Mouse (Mus musculus) neural tube, embryonic 12.5 days (tissue): Measurements from ENCODE around the gene Fntb. TPM values are rescaled to one million over a fixed set of nuclear protein-coding genes. Genes with fewer than 3 reads are reported as not detected.

Source experiments
- ATAC-seq: fragments of 200-750 bp; cut with Nextera tagmentation; 2 replicates; pipeline ENCODE4 v1.8.0; 2017; ENCODE audit warnings: low read depth, mild to moderate bottlenecking, moderate TSS enrichment, moderate library complexity; ENCODE audit not compliant: low FRiP score
- H3K27ac ChIP-seq: fragments of 300-500 bp; sonication (generic); 2 replicates; pipeline ENCODE4 v1.5.1; 2016
- H3K27me3 ChIP-seq: fragments of 300-500 bp; sonication (generic); replicated peaks from 2 replicates; pipeline ENCODE4 v1.6.1; 2016; ENCODE audit warnings: mild to moderate bottlenecking
- H3K36me3 ChIP-seq: fragments of 300-500 bp; sonication (generic); 2 replicates; pipeline ENCODE4 v1.6.1; 2016; ENCODE audit warnings: mild to moderate bottlenecking
- H3K4me1 ChIP-seq: fragments of 300-500 bp; sonication (generic); 2 replicates; pipeline ENCODE4 v1.6.1; 2016
- H3K4me2 ChIP-seq: fragments of 300-500 bp; sonication (generic); replicated peaks from 2 replicates; pipeline ENCODE4 v1.6.1; 2016; ENCODE audit warnings: mild to moderate bottlenecking
- H3K4me3 ChIP-seq: fragments of 300-500 bp; sonication (generic); 2 replicates; pipeline ENCODE4 v1.5.1; 2016
- H3K9ac ChIP-seq: fragments of 300-500 bp; sonication (generic); 2 replicates; pipeline ENCODE4 v1.6.1; 2016; ENCODE audit warnings: mild to moderate bottlenecking
- H3K9me3 ChIP-seq: fragments of 300-500 bp; sonication (generic); 2 replicates; pipeline ENCODE4 v1.6.1; 2016; ENCODE audit warnings: mild to moderate bottlenecking
- WGBS: fragments of 180-500 bp; shearing (Covaris S2); methylation state at CpG from one replicate; pipeline ENCODE4 v1.1.7; 2016; 5-methylcytosine and 5-hydroxymethylcytosine counted together
- polyA plus RNA-seq: library from polyadenylated mRNA; unstranded; fragments of >200 nt; fragmentation: Nextera tagmentation; extraction: Ambion mirVana; gene quantifications from 2 replicates; pipeline ENCODE4 v1.2.1, GENCODE M21; 2016

The Fntb gene
- polyA plus RNA-seq, 1 experiment from 2014 or later, result 38.1 TPM

DNA sequence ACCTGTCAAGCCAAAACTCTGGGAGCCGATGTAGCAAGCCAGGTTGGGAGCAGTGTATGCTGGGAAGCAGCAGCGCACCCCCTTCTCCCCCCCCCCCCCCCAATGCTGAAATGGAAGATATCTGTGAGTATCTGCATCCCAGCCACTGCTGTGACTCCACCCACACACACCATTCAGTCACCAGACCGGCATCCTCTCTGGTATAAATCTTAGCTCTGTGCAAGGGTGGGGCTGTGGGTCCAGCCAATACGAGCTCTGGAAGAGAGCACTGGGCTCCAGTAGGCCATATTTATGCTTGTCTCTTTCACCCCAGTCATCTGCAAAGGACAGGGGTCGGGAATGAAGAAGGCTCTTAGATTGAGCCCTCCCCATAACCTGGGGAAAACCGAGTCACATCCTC is 155.0 kb downstream of the Fntb start:
- Histone ChIP-seq H3K4me2 (no peak overlapping the region), H3K9me3 (no peaks in the 10 kb centered on the region), H3K4me1 (no peaks in the 10 kb centered on the region), H3K4me3 (no peak overlapping the region), H3K27me3 (no peaks in the 10 kb centered on the region), H3K9ac (no peak overlapping the region), H3K27ac (no peak overlapping the region), H3K36me3 (peaks cover 15% of the 10 kb centered on the region; the same call in 1 of the 2 replicates)
- ATAC-seq, result no peak
- 63% methylated on average over 6 of the region's 6 CpGs for WGBS

DNA sequence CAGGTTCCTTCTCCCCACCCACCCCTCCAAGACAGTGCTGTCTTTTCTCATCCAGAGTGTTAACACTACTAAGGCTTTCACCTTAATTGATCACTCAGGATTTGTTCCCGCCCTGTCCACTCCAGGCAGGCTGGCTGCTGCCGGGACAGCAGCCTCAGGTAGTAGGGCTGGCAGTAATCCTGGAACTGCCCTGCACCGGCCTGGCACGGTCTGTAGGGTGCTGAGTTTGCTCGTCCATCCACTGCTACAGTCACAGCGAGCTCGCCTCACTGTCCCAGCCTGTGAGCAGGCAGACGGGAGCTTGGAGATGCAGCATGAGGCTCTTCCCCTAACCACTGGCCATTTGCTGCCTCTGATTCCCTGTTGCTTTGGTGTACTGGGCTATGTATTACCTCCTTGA is 155.6 kb downstream of the Fntb start:
- no peak overlapping the region for H3K27ac ChIP-seq
- H3K4me3 ChIP-seq, result no peak overlapping the region
- no peaks in the 10 kb centered on the region for H3K4me1 ChIP-seq
- no peak overlapping the region for H3K4me2 ChIP-seq
- whole genome bisulfite sequencing, result 80% methylated on average over 8 of the region's 8 CpGs
- no peak for ATAC-seq
- H3K9ac ChIP-seq, result no peak overlapping the region
- peaks cover 15% of the 10 kb centered on the region; the same call in 1 of the 2 replicates for H3K36me3 ChIP-seq
- no peaks in the 10 kb centered on the region for H3K27me3 ChIP-seq
- no peaks in the 10 kb centered on the region for H3K9me3 ChIP-seq

DNA sequence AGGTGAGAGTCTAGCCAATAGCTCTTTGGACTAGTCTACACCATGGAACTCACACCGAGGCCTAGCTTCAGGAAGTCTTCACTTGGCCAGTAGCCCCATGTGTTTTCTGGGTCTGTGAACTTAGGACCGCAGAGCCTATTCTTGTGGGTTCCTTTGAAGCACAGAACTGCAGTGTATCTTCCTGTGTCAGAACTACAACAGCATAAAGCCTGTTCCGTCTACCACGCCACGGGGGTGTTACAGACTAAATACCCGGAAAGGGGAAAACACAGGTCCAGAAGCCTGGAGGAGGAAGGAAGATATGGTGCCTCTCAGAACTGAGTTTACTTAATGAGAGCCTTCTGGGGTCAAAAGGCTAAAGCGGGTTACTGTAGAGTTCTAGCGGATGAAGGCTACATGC is 157.7 kb downstream of the Fntb start:
- Histone ChIP-seq H3K4me1 (no peaks in the 10 kb centered on the region), H3K27ac (no peak overlapping the region), H3K9ac (no peak overlapping the region), H3K27me3 (no peaks in the 10 kb centered on the region), H3K4me3 (no peak overlapping the region), H3K9me3 (no peaks in the 10 kb centered on the region), H3K4me2 (no peak overlapping the region), H3K36me3 (peaks cover 9% of the 10 kb centered on the region; the same call in 1 of the 2 replicates)
- no peak for ATAC-seq
- WGBS, result 91% methylated on average over 8 of the region's 8 CpGs

DNA sequence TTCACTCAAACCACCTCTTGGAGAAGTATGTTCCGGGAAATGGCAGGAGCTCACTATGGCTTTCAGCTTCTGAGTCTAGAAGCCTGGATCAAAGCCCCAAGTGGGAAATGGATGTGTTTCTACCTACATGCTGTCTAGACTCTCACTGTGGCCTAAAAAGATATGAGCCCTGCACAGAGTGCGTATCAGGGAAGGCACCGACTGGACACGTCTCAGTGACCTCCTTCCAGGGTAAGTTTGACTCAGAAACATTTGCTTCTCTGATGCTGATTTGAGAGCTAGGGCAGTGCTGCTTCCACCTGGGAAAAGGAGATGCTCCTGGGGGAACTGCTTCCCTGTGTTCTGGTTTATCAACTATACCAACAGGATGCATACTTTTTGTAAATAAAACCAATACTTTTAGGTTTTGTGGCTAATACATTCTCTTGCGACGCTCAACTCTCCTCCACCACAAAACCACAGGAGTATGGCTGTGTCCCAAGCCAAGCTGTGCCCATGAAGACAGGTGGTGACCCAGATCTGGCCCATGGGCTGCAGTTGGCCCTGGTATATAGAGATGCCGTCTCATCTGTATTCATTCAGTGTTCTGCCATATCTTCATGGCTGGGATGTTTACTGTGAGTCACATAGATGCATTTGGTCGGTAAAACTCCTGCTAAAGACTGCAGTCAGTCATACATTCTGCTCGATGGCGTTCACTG is 159.7 kb downstream of the Fntb start:
- Histone ChIP-seq H3K4me2 (no peak overlapping the region), H3K4me1 (no peaks in the 10 kb centered on the region), H3K27ac (no peak overlapping the region), H3K36me3 (peaks cover 9% of the 10 kb centered on the region; the same call in 1 of the 2 replicates), H3K9me3 (no peaks in the 10 kb centered on the region), H3K27me3 (no peaks in the 10 kb centered on the region), H3K9ac (no peak overlapping the region), H3K4me3 (no peak overlapping the region)
- no peak for ATAC-seq
- 93% methylated on average over 10 of the region's 10 CpGs for WGBS

DNA sequence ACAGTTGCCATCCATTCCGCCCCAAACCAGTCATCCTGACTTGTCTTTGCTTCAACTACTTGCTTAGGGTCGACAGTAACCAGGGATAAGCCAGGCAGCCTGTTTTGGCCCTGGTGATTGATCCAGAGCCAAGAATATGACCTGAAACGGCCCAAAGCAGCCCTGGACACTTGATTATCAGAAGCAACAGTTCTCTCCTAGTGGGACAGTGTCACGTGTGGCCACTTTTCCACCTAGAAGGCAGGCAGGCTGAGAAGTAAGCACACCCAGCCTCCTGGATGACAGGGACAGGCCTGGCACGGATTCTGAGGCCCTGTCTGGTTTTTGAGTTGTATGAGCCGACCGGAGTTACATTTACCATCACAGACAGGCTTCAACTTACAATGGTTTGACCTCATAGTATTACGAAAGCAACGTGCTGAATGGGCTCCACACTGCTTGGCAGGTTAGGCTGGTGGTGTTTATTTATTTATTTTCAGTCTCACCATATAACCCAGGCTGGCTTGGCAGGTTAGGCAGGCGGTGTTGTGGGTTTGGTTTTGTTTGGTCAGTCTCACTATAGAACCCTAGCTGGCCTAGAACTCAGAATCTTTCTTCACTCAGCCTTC is 161.1 kb downstream of the Fntb start:
- Histone ChIP-seq H3K4me2 (no peak overlapping the region), H3K4me3 (no peak overlapping the region), H3K4me1 (no peaks in the 10 kb centered on the region), H3K27me3 (no peaks in the 10 kb centered on the region), H3K27ac (no peak overlapping the region), H3K9me3 (no peaks in the 10 kb centered on the region), H3K36me3 (peaks cover 8% of the 10 kb centered on the region; the same call in 1 of the 2 replicates), H3K9ac (no peak overlapping the region)
- 85% methylated on average over 10 of the region's 10 CpGs for WGBS
- no peak for ATAC-seq

DNA sequence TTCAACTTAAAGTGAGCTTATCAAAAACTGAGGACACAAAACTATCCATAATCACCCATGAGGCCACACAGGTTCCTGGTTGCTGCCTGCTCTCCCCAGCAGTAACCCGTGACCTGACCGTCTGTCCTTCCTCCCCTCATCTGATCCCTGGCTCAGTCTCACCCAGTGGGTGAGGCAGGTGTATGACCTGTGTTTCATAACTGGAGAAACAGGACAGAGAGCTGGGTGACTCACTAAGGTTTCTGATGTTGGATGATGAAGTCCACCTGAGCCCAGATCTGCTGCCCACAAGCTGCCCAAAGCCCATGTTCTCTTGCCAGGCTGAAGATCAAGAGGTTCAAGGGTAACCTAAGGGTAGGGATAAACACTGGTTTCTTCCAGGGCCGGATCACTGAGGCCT is 161.6 kb downstream of the Fntb start:
- no peaks in the 10 kb centered on the region for H3K9me3 ChIP-seq
- no peak overlapping the region for H3K4me2 ChIP-seq
- peaks cover 10% of the 10 kb centered on the region; the same call in 1 of the 2 replicates for H3K36me3 ChIP-seq
- WGBS, result 82% methylated on average over 3 of the region's 3 CpGs
- no peaks in the 10 kb centered on the region for H3K27me3 ChIP-seq
- H3K9ac ChIP-seq, result no peak overlapping the region
- no peak for ATAC-seq
- H3K4me1 ChIP-seq, result no peaks in the 10 kb centered on the region
- H3K27ac ChIP-seq, result no peak overlapping the region
- no peak overlapping the region for H3K4me3 ChIP-seq

DNA sequence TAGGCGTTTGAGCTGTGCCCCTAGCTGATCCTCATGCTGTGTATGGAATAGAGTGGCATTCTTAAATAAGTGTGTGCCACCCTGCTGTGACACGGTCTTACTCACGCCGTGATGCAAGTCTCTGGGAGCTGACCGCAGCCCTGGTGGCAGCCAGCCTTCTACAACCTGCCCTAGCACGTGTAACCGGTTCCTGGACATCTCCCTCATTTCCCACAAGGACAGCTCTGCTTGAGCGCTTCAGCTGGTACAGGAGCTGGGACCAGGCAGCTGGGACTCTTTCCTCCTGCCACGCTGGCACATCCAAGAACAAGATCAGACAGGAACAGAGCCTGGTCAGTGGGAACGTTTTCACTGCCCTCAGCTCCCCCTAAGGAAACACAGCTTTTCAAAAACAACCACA is 162.2 kb downstream of the Fntb start:
- Histone ChIP-seq H3K9ac (no peak overlapping the region), H3K4me1 (no peaks in the 10 kb centered on the region), H3K27me3 (no peaks in the 10 kb centered on the region), H3K4me3 (no peak overlapping the region), H3K27ac (no peak overlapping the region), H3K4me2 (no peak overlapping the region), H3K9me3 (no peaks in the 10 kb centered on the region), H3K36me3 (0 out of 2 replicates have a peak, but pooled peaks cover 9% of the 10 kb centered on the region)
- WGBS, result 67% methylated on average over 10 of the region's 10 CpGs
- ATAC-seq, result no peak

DNA sequence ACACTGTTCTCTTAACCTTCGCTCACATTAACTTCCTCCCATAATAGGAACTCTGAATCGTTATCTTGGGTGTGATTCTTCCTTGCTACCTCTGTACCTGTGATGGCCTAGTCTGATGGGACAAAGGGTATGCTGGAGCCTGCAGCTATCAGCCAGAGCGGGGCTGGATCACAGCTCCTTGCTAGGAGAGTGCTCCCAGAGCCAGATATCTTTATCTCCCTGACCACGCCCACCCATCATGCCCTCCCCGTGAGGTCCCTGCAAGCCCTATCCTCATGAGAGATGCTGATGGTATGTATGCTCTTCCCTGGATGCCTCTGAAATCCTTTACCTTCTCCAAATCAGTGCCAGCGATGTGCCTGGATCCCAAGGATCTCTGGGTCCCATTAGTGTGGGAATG is 164.8 kb downstream of the Fntb start:
- no peaks in the 10 kb centered on the region for H3K27me3 ChIP-seq

DNA sequence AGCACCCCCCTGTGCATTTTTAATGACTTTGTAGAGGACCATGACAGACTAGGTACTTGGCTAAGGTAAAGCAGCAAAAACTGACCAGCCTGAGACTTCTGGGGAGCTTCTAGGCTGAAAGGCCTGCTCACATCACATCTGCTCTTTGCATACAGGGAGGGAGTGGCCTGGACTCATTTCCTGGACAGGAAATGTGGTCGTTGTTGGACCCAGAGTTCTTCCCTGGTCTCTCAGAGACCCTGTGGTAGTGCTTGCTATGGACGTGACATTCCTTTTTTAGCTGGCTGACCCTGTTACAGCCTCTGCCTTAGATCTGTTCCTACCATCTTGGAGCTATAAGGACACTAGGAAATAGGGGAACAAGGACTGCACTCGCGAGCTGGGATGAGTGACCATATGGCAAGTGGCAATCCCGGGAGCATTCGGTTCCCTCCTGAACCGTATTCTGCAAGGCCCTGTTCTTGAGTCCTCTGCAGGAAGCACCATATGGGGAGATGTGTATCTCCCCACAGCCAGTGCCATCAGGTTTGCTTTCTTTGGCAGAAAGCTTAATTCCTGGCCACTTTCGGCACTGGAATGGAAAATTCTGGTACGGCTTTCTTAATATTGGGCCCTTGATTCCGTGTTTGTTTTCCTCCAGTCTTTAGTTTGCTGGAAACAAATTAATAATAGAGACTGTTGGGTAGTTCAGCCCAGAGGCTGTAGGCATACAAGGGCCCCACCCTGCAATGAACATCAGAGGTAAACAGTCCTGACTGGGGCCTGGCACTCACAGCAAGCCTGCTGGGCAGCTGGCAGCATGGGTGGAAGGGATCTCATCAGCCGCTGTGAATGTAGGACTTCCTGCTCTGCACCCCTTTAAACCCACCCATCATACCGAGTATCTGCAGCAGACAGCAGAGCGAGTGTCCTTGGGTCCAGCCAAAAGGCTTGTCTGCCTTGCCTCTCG is 166.6 kb downstream of the Fntb start:
- H3K36me3 ChIP-seq, result peaks cover 20% of the 10 kb centered on the region
- no peak overlapping the region for H3K9ac ChIP-seq
- no peak overlapping the region for H3K4me2 ChIP-seq
- 77% methylated on average over 14 of the region's 14 CpGs for WGBS
- H3K27ac ChIP-seq, result no peak overlapping the region
- no peaks in the 10 kb centered on the region for H3K9me3 ChIP-seq
- no peaks in the 10 kb centered on the region for H3K27me3 ChIP-seq
- ATAC-seq, result no peak
- H3K4me3 ChIP-seq, result no peak overlapping the region
- H3K4me1 ChIP-seq, result no peaks in the 10 kb centered on the region

More for the DNA sequence above, 164.8 kb downstream of the Fntb start:
- Histone ChIP-seq H3K4me3 (no peak overlapping the region), H3K9ac (no peak overlapping the region), H3K9me3 (no peaks in the 10 kb centered on the region), H3K36me3 (peaks cover 9% of the 10 kb centered on the region; the same call in 1 of the 2 replicates), H3K27ac (no peak overlapping the region), H3K4me1 (no peaks in the 10 kb centered on the region), H3K4me2 (no peak overlapping the region)
- no peak for ATAC-seq
- 75% methylated on average over 6 of the region's 6 CpGs for WGBS

DNA sequence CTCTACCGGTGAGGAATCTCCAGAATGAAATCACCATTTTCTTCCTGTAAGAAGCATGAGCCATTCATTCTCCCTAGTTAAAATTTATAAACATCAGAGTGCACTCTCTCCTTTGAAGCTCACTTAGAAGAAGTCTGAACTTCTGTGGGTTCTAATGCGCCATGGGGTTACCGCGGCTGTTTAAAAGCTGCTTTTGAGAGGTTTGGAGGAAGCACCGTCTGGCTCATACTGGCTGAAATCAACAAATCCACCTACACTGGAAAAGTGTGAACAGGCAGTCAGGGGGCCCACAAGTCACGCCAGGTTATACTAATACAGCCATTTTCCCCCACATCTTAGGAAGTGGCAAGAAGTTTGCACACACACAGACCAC is 167.3 kb downstream of the Fntb start:
- Histone ChIP-seq H3K9me3 (no peaks in the 10 kb centered on the region), H3K27ac (no peak overlapping the region), H3K4me1 (no peaks in the 10 kb centered on the region), H3K9ac (no peak overlapping the region), H3K36me3 (peaks cover 25% of the 10 kb centered on the region), H3K4me2 (no peak overlapping the region), H3K27me3 (no peaks in the 10 kb centered on the region), H3K4me3 (no peak overlapping the region)
- WGBS, result 90% methylated on average over 6 of the region's 6 CpGs
- no peak for ATAC-seq

DNA sequence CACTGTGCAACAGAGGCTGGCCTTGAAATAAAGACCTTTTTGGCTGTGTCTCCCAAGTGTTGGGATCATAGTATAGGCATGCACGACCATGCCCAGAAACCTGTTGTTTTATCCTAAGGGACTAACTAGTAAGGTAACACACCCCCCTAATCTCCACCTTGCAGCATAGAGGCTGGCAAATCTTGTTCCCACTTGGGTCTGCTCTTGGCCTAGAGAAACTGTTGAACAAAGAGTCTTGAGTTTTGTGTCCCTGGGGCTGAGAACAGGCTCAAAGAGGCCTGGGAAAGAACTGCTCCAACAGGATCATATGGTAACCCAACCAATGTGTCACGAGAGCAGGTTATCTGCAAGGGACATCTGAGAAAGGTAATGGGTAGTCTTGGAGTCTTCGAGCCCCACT is 169.0 kb downstream of the Fntb start:
- Histone ChIP-seq H3K4me3 (no peak overlapping the region), H3K4me1 (no peaks in the 10 kb centered on the region), H3K27ac (no peak overlapping the region), H3K36me3 (peaks cover 36% of the 10 kb centered on the region), H3K9ac (no peak overlapping the region), H3K27me3 (no peaks in the 10 kb centered on the region), H3K9me3 (no peaks in the 10 kb centered on the region), H3K4me2 (no peak overlapping the region)
- no peak for ATAC-seq
- WGBS, result 94% methylated on average over 3 of the region's 3 CpGs

DNA sequence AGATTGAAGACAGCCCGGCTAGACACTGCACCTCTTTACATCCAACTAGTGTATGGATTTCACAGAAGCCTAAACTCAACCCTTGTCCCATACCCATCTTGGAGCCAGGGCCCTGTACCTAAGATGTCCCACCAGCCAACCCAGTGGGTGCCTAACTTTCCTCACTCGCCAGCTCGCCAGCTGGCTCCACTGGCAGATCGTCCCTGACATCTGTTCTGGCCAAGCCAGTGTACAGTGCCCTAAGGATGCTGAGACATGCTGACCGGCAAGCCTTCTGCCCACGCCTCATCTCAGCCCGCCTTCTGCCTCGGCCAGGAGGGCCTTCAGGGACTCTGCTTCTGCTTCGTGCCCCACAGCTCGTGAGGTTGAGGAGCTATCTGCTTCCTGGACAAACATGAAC is 170.8 kb downstream of the Fntb start:
- H3K27me3 ChIP-seq, result no peaks in the 10 kb centered on the region
- WGBS, result 94% methylated on average over 10 of the region's 10 CpGs
- ATAC-seq, result no peak
- H3K4me3 ChIP-seq, result no peak overlapping the region
- no peaks in the 10 kb centered on the region for H3K4me1 ChIP-seq
- no peak overlapping the region for H3K9ac ChIP-seq
- peaks cover 54% of the 10 kb centered on the region for H3K36me3 ChIP-seq
- no peak overlapping the region for H3K27ac ChIP-seq
- no peaks in the 10 kb centered on the region for H3K9me3 ChIP-seq
- no peak overlapping the region for H3K4me2 ChIP-seq
